In genomic region chr15:84756426-84756825, GRCm38 (mm10) we compare ENCODE assay signal across 9 mouse cellular contexts. TPM values are rescaled to one million over a fixed set of nuclear protein-coding genes. Genes with fewer than 3 reads are reported as not detected.
DNase-seq lines count a peak whose midpoint lies in the region; ATAC-seq and TF ChIP-seq lines count a peak whose summit lies in the region.
"Had no signal": no experiment of that assay in that cellular context is flagged by ENCODE, and none has a peak within 500 bp of the region (broad histone marks: within the 10 kb centered on the region; RNA-seq: fewer than 3 reads in every experiment).

No protein-coding gene starts in this region.

- H3K9me3 ChIP-seq in heart, postnatal 0 days (replicated peaks; ENCODE audit: control insufficient read depth, low read length): no peaks in the 10 kb centered on the region
- no peaks in the 10 kb centered on the region for H3K9me3 ChIP-seq in forebrain, embryonic 16.5 days (ENCODE audit: control insufficient read depth, low read length)
- H3K9me3 ChIP-seq in liver, embryonic 13.5 days (replicated peaks): no peaks in the 10 kb centered on the region

- H3K36me3 ChIP-seq in heart, postnatal 0 days (replicated peaks; ENCODE audit: control insufficient read depth, insufficient read depth, low read length): no peaks in the 10 kb centered on the region
- no peaks in the 10 kb centered on the region for H3K36me3 ChIP-seq in forebrain, embryonic 16.5 days (ENCODE audit: control insufficient read depth, insufficient read depth)
- no peaks in the 10 kb centered on the region for H3K36me3 ChIP-seq in liver, embryonic 13.5 days

- no peak for ATAC-seq in heart, postnatal 0 days (ENCODE audit: insufficient read depth, low read depth)
- peak; percentile 38 for ATAC-seq in forebrain, embryonic 16.5 days
- ATAC-seq in liver, embryonic 13.5 days (ENCODE audit: low read depth): no peak
- ATAC-seq: Patski had no signal

- peak overlapping the region; percentile 14; the same call in 1 of the 2 replicates for H3K4me3 ChIP-seq in heart, postnatal 0 days (ENCODE audit: low read depth, low read length)
- peak overlapping the region; percentile 28 for H3K4me3 ChIP-seq in forebrain, embryonic 16.5 days (replicated peaks; ENCODE audit: low read length)
- no peak overlapping the region; the same call in 1 of the 2 replicates for H3K4me3 ChIP-seq in liver, embryonic 13.5 days (replicated peaks)

- H3K9ac ChIP-seq in heart, postnatal 0 days (replicated peaks; ENCODE audit: low read depth, low read length): no peak overlapping the region
- peak overlapping the region; percentile 30; the same call in 1 of the 2 replicates for H3K9ac ChIP-seq in forebrain, embryonic 16.5 days (replicated peaks; ENCODE audit: low read depth, low read length)
- H3K9ac ChIP-seq in liver, embryonic 13.5 days: no peak overlapping the region

- intact Hi-C loops in heart, postnatal 10 days (cut with DNase I): loop anchor here (5.0 kb wide), 3 partner anchors 136 to 241 kb away; no protein-coding TSS in a partner anchor

- TF ChIP-seq CTCF in heart, postnatal 0 days (IDR thresholded peaks at IDR 0.05; ENCODE audit: low read depth): no peak

- no peak for DNase-seq in heart, postnatal 0 days (ENCODE audit: low spot score)
- DNase-seq in heart, postnatal 10 days: no peak
- DNase-seq in ZHBTc4 (ENCODE audit: low read depth, low spot score): peak; percentile 42
- no peak for DNase-seq in liver, embryonic 13.5 days
- no peak for DNase-seq in urinary bladder, postnatal 25 days (ENCODE audit: low spot score)
- no peak for DNase-seq in adrenal gland, adult 18-20 months (ENCODE audit: low spot score in 2 of 2)
- no peak for DNase-seq in yolk sac, embryonic 10.5 days (ENCODE audit: low spot score)

- TF ChIP-seq EP300 in heart, postnatal 0 days (IDR thresholded peaks at IDR 0.05; ENCODE audit: low read depth): no peak

- H3K27ac ChIP-seq in heart, postnatal 0 days (ENCODE audit: low read depth): no peak overlapping the region
- no peak overlapping the region for H3K27ac ChIP-seq in forebrain, embryonic 16.5 days (ENCODE audit: low read length)
- H3K27ac ChIP-seq in liver, embryonic 13.5 days: no peak overlapping the region

- peak overlapping the region; percentile 51 for H3K4me2 ChIP-seq in heart, postnatal 0 days (ENCODE audit: low read depth, low read length)
- peak overlapping the region; percentile 61 for H3K4me2 ChIP-seq in forebrain, embryonic 16.5 days (ENCODE audit: low read length)
- peak overlapping the region; percentile 42 for H3K4me2 ChIP-seq in liver, embryonic 13.5 days

- H3K27me3 ChIP-seq in heart, postnatal 0 days (ENCODE audit: control insufficient read depth, insufficient read depth, low read length): peaks cover 12% of the 10 kb centered on the region; the same call in 1 of the 2 replicates
- peaks cover 4% of the 10 kb centered on the region; the same call in 1 of the 2 replicates for H3K27me3 ChIP-seq in forebrain, embryonic 16.5 days (replicated peaks; ENCODE audit: control insufficient read depth, insufficient read depth, low read length)
- H3K27me3 ChIP-seq in liver, embryonic 13.5 days: peaks cover 25% of the 10 kb centered on the region
- H3K27me3 ChIP-seq: Patski had no signal

- no peaks in the 10 kb centered on the region for H3K4me1 ChIP-seq in heart, postnatal 0 days (ENCODE audit: control insufficient read depth, insufficient read depth)
- H3K4me1 ChIP-seq in forebrain, embryonic 16.5 days (replicated peaks; ENCODE audit: control insufficient read depth, insufficient read depth, low read length): 0 out of 2 replicates have a peak, but pooled peaks cover 6% of the 10 kb centered on the region
- no peaks in the 10 kb centered on the region for H3K4me1 ChIP-seq in liver, embryonic 13.5 days (replicated peaks)

- WGBS in heart, postnatal 0 days: 4% methylated on average over 22 of the region's 22 CpGs
- WGBS in forebrain, embryonic 16.5 days: under 1% methylated on average over 22 of the region's 22 CpGs
- WGBS in liver, embryonic 13.5 days (ENCODE audit: insufficient replicate concordance): 2% methylated on average over 22 of the region's 22 CpGs

RNA-seq across cellular contexts. Expression of gene Arhgap8, which starts 36.6 kb away (rescaled TPM):
- 3.7 TPM in 1 of 2 replicates, not detected in the other for total RNA-seq in heart, postnatal 0 days (2014; rRNA removed; ENCODE audit: low replicate concordance)
- polyA plus RNA-seq in heart, postnatal 0 days (2015; fragmentation: Nextera tagmentation; extraction: Ambion mirVana): 1.2 and 1.3 TPM in 2 replicates
- total RNA-seq in heart, postnatal 10 days (2021): 1 to 10 TPM; 1.6 to 2.0 TPM
- 0.39 and 0.53 TPM in 2 replicates for polyA plus RNA-seq in forebrain, embryonic 16.5 days (2015; fragmentation: Nextera tagmentation; extraction: Ambion mirVana)
- polyA plus RNA-seq in liver, embryonic 13.5 days (2015; fragmentation: Nextera tagmentation; extraction: Ambion mirVana): 0.54 and 0.58 TPM in 2 replicates
- total RNA-seq in adrenal gland, adult 18-20 months (2021): 1 to 10 TPM in 1 of 2 experiments, under 1 TPM in 1; 0.53 to 1.3 TPM
